Mouse (Mus musculus) cerebellum, adult 2 months (tissue): Measurements from ENCODE around the gene Fam171a2.

Source experiments
- CTCF ChIP-seq: fragments of 200-500 bp; IDR thresholded peaks from 2 replicates; pipeline ENCODE4 v1.5.1; 2011; ENCODE audit warnings: low read depth, mild to moderate bottlenecking, control low read depth, low read length, moderate library complexity, borderline replicate concordance; ENCODE audit not compliant: insufficient read depth
- POLR2A ChIP-seq: fragments of 200-500 bp; IDR thresholded peaks from 2 replicates; pipeline ENCODE4 v1.6.1; 2011; ENCODE audit warnings: low read length, control low read depth, borderline replicate concordance; ENCODE audit not compliant: insufficient read depth

DNA sequence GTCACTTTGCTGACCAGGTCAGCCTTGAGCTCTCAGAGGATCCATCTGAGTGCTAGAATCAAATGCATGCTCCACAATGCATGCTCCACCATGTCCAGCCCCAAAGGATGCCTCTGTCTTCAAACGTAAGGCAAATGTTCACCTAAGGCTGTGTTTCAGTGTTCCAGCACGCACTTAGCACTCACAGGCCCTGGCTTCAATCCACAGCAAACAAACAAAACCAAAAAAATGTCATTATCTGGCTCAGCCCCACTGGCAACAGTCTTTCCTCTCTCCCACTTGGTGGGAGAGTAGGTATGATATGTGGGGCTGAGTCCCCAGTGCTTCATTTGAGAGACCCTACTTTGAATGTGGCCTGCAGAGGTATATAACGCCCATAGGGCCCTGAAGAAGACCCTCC is 36.4 kb downstream of the Fam171a2 start:
- TF ChIP-seq POLR2A (no peak), CTCF (no peak)
